Mouse (Mus musculus) limb, embryonic 10.5 days (tissue): ENCODE measurements around the gene Xrcc5. TPM values are rescaled to one million over a fixed set of nuclear protein-coding genes. Genes with fewer than 3 reads are reported as not detected.

Source experiments
- DNase-seq: peaks from one replicate; pipeline ENCODE4 v3.0.0-alpha.2; 2017; ENCODE audit warnings: low spot score
- H3K27ac ChIP-seq: fragments of 300-500 bp; sonication (generic); 2 replicates; pipeline ENCODE4 v1.5.1; 2016; ENCODE audit warnings: mild to moderate bottlenecking
- H3K27me3 ChIP-seq: fragments of 300-500 bp; sonication (generic); 2 replicates; pipeline ENCODE4 v1.6.1; 2016; ENCODE audit warnings: low read depth, mild to moderate bottlenecking; ENCODE audit not compliant: poor library complexity, severe bottlenecking
- H3K36me3 ChIP-seq: fragments of 300-500 bp; sonication (generic); 2 replicates; pipeline ENCODE4 v1.6.1; 2016; ENCODE audit warnings: mild to moderate bottlenecking, moderate library complexity
- H3K4me1 ChIP-seq: fragments of 300-500 bp; sonication (generic); 2 replicates; pipeline ENCODE4 v1.6.1; 2016
- H3K4me3 ChIP-seq: fragments of 300-500 bp; sonication (generic); 2 replicates; pipeline ENCODE4 v1.5.1; 2016; ENCODE audit warnings: mild to moderate bottlenecking, moderate library complexity
- H3K9me3 ChIP-seq: fragments of 300-500 bp; sonication (generic); replicated peaks from 2 replicates; pipeline ENCODE4 v1.6.1; 2016; ENCODE audit warnings: mild to moderate bottlenecking
- WGBS: fragments of 180-500 bp; shearing (Covaris S2); methylation state at CpG from one replicate; pipeline ENCODE4 v1.1.7; 2016; 5-methylcytosine and 5-hydroxymethylcytosine counted together
- polyA plus RNA-seq: library from polyadenylated mRNA; unstranded; fragments of >200 nt; fragmentation: Nextera tagmentation; extraction: Ambion mirVana; gene quantifications from 2 replicates; pipeline ENCODE4 v1.2.1, GENCODE M21; 2016

Gene Xrcc5
- polyA plus RNA-seq, 1 experiment from 2014 or later: 69.5 TPM

DNA sequence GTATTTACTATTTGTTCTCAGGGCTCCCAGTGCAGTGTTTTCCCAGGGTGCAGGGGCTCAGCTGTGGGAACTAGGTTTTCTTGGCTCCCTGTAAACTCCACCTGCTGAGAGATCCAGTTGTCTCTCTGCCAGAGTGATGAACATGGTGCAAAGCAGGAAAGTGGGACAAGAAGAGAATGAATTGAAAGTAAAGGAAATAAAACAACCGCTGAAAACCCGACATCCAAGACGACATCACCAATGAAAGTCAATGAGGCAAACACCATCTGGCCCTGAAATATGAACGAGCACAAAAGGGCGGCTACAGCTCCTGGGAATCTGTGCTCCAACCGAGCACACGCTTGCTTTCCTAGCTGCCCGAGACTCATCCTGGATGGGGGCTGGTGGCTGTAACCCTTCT, 106.9 kb downstream of the Xrcc5 start:
- H3K4me1 ChIP-seq: peaks cover 10% of the 10 kb centered on the region
- DNase-seq: no peak
- WGBS: 83% methylated on average over 8 of the region's 8 CpGs
- no peak overlapping the region for H3K27ac ChIP-seq
- H3K9me3 ChIP-seq: no peaks in the 10 kb centered on the region
- no peaks in the 10 kb centered on the region for H3K27me3 ChIP-seq
- no peak overlapping the region for H3K4me3 ChIP-seq
- H3K36me3 ChIP-seq: no peaks in the 10 kb centered on the region

DNA sequence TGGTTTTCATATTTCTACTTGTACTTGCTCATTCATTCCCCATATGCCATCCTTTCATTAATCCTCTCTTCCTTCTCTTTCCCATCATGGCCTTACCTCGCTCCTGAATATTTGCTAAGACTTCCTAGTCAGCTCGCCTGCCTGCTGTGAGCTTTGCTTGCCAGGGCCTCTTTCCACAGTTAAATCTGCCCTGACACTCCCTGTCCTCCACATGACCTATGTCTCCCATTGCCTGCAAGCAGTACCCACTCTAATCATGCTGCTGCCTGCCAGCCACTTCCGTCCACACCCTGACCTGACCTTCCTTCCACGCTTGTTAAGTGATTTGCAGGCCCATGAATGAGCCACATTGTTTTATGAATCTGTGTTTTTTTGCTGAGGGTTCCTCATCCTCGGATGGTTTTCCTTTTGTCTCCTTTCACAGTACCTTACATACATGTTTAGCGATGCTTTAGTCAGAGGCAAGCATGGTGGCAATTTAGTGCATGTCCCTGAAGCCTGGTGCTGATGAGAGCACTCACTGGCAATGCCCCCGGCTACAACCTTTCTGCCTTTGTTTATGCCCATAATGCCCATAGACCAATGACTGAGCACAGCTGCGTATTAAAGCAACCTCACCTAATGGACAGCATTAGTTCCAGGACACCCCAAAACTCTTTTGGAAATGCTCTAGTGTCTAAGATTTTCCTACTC, 107.5 kb downstream of the Xrcc5 start:
- Histone ChIP-seq H3K4me1 (peaks cover 10% of the 10 kb centered on the region), H3K4me3 (no peak overlapping the region), H3K27me3 (no peaks in the 10 kb centered on the region), H3K9me3 (no peaks in the 10 kb centered on the region), H3K36me3 (no peaks in the 10 kb centered on the region), H3K27ac (no peak overlapping the region)
- WGBS: 72% methylated on average over 8 of the region's 8 CpGs
- no peak for DNase-seq

DNA sequence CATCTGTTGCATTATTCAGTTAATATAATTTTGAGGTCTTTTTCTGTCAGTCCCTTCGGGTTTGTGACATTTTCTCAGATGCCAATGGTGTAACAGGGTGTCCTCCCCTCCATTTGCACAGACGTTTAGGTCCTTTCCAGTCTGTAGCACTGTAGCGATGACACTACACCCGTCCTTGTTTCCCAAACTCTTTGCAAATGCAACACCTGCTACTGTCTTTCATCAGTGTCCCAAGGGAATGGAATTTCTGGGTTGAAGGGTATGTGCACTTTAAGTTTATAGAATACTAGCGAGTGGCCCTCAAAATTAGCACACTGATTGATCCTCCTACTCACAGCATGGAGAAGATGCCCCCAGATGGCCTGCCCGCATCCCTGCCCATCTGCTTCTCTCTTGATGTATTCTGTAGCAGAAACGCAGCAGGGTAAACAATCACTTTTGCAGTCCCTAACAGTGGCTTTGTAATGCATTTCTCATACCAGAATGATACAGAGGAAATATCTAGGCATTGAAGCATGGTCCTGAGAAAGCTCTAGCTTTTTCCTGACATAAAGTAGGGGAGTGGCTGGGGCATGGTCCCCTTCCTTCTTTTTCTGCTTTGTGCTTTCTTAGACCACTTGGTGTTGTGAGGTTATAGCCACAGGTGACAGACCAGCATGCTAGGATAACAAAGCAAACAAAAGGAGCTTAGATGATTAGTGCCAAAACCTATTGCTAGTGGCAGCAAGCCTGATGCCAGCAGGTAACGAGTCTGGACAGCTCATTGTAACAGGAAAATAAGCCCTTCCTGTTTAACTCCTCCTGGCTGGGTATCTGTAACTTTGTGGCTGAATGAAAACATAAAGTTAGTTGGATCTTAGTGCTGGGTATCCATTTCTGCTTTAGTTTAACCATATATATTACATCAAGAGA, 111.8 kb downstream of the Xrcc5 start:
- Histone ChIP-seq H3K27ac (no peak overlapping the region), H3K36me3 (no peaks in the 10 kb centered on the region), H3K4me3 (no peak overlapping the region), H3K4me1 (peaks cover 10% of the 10 kb centered on the region), H3K27me3 (no peaks in the 10 kb centered on the region), H3K9me3 (no peaks in the 10 kb centered on the region)
- 80% methylated on average over 8 of the region's 8 CpGs for WGBS
- no peak for DNase-seq

DNA sequence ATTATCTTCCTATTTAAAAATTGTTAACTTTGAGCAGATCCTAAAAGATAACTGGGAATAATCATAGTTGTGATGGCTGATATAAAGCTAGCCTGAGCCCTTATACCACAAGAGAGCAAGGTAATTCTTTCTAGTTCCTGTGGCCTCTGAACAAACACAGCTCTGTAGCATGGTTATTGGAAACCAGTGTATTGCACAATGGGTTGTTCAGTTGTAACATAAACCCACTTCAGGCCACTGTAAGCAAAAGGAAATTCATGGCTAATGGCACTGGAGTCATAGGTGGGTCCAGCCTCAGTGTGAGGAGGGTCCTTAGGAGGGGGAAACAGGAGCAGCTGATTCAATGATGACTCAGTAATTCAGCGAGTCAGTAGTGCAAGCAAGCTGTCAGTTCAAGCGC, 113.0 kb downstream of the Xrcc5 start:
- H3K9me3 ChIP-seq: no peaks in the 10 kb centered on the region
- WGBS: 82% methylated on average over 2 of the region's 2 CpGs
- H3K4me1 ChIP-seq: peaks cover 2% of the 10 kb centered on the region; the same call in 1 of the 2 replicates
- no peaks in the 10 kb centered on the region for H3K27me3 ChIP-seq
- DNase-seq: no peak
- no peak overlapping the region for H3K27ac ChIP-seq
- H3K36me3 ChIP-seq: no peaks in the 10 kb centered on the region
- no peak overlapping the region for H3K4me3 ChIP-seq

DNA sequence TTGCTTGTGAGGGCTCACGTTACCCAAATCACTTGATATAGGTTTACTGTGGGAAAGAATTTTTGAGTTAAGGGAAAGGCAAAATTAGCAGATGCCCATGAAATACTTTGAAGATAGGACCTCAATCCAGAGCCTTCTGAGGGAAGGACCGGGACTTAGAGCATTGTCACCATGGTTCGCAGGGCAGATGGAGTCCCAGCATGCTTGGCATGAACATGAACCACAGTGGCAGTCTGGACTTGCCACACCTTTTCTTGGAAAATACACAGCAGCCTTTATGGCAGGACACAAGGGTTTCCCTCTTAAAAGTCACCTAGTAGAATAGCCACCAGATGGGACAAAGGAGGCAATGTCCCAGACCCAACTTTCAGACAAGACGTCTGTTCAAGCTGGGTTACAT, 114.9 kb downstream of the Xrcc5 start:
- Histone ChIP-seq H3K27ac (no peak overlapping the region), H3K9me3 (no peaks in the 10 kb centered on the region), H3K4me1 (no peaks in the 10 kb centered on the region), H3K36me3 (no peaks in the 10 kb centered on the region), H3K4me3 (no peak overlapping the region), H3K27me3 (no peaks in the 10 kb centered on the region)
- no peak for DNase-seq
- 94% methylated on average over 4 of the region's 4 CpGs for WGBS

DNA sequence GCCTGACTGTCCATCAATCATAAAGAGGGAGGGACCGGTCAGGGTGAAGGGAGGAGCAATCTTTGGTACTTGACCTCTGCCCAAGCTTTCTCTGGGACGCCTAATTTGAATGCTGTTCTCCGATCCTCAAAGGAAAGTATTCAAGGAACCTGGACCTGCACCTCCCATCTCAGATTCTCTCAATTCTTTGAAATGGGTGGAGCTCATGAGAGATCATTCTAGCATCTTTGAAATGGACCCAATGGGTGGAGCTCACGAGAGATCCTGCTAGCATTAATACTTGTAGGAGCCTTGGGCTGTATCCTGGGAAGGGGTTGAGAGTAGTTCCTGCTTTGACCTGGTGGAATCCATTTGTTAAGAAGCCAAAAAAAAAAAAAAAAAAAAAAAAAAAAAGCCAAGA, 119.2 kb downstream of the Xrcc5 start:
- no peaks in the 10 kb centered on the region for H3K9me3 ChIP-seq
- H3K27me3 ChIP-seq: no peaks in the 10 kb centered on the region
- WGBS: 92% methylated on average over 4 of the region's 4 CpGs
- no peak overlapping the region for H3K4me3 ChIP-seq
- DNase-seq: no peak
- no peaks in the 10 kb centered on the region for H3K36me3 ChIP-seq
- no peak overlapping the region for H3K27ac ChIP-seq
- H3K4me1 ChIP-seq: no peaks in the 10 kb centered on the region

DNA sequence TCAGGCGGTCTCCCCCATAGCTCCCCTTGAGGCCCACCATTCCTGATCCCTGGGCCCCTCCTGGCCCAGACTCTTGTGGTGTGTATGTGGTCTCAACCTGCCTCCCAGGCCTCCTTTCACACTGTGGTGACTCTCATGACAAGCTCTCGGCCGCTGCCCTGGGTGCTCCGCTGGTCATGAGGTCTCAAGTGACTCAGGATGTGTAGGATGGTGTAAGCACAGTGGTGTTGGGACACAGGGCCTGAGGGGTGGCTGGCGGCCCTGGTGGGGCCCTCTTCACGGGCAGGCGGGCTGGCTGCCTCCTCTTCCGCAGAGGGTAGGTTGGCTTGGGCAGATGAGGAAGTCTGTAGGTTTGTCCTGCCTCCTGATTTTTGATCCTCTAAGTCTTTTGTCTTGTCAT, 121.3 kb downstream of the Xrcc5 start:
- peaks cover 4% of the 10 kb centered on the region; the same call in 1 of the 2 replicates for H3K4me1 ChIP-seq
- DNase-seq: no peak
- WGBS: 93% methylated on average over 8 of the region's 8 CpGs
- H3K27ac ChIP-seq: no peak overlapping the region
- no peaks in the 10 kb centered on the region for H3K27me3 ChIP-seq
- no peak overlapping the region for H3K4me3 ChIP-seq
- no peaks in the 10 kb centered on the region for H3K36me3 ChIP-seq
- no peaks in the 10 kb centered on the region for H3K9me3 ChIP-seq

DNA sequence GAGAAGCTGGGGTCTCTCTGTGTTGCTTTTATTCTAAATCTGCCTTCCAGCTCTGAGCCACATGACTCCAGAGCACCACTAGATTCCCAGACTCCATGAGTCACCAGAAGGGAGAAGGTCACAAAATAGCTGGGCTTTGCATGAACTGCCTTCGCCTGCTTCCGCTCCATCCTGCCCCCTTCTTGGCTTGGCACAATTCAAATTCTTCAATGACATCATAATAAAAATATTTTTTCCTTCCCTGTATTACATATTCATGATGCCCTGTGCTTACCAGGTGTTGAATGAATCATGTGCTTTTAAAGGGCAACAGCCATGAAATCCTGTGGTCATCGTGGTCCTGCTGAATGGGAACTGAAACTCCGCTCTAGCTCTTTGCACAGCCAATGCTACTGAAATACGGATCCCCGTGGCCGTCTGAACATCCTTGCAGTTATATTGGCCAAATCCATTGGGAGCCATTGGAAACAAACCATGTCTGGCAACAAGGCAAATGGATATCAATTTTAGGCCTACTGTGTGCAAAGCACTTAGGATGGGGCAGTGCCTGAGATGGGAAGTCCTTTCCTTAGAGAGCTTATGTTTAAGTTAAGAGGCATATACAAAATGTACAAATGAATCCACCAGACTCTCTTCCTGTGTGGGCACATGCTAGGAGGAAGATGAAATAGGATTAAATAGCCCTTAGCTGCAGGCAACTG, 122.0 kb downstream of the Xrcc5 start:
- H3K4me3 ChIP-seq: no peak overlapping the region
- no peaks in the 10 kb centered on the region for H3K9me3 ChIP-seq
- WGBS: 95% methylated on average over 7 of the region's 7 CpGs
- H3K4me1 ChIP-seq: peaks cover 6% of the 10 kb centered on the region; the same call in 1 of the 2 replicates
- no peaks in the 10 kb centered on the region for H3K27me3 ChIP-seq
- H3K27ac ChIP-seq: no peak overlapping the region
- no peak for DNase-seq
- no peaks in the 10 kb centered on the region for H3K36me3 ChIP-seq

DNA sequence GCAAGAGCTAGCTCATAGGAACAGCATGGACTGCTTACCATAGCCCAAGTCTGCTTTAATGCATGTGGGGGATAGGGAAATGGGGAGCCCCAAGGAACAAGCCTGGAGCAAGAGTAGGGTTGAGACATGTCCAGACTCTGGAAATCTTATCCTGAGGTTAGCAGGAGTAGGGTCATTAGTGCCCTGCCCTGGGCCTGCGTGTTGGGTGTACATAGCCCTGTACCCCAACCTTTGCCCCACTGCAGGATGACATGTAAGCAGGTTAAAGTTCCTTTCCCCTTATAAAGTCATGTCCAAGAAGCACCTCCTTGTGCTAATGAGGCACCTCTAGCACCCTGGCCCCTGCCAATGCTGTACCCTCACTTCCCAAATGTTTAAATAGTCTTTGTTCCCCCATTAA, 125.4 kb downstream of the Xrcc5 start:
- Histone ChIP-seq H3K27ac (no peak overlapping the region), H3K36me3 (no peaks in the 10 kb centered on the region), H3K9me3 (no peaks in the 10 kb centered on the region), H3K27me3 (no peaks in the 10 kb centered on the region), H3K4me1 (peaks cover 6% of the 10 kb centered on the region; the same call in 1 of the 2 replicates), H3K4me3 (no peak overlapping the region)
- no peak for DNase-seq
- WGBS: 77% methylated on average over 1 of the region's 1 CpGs

DNA sequence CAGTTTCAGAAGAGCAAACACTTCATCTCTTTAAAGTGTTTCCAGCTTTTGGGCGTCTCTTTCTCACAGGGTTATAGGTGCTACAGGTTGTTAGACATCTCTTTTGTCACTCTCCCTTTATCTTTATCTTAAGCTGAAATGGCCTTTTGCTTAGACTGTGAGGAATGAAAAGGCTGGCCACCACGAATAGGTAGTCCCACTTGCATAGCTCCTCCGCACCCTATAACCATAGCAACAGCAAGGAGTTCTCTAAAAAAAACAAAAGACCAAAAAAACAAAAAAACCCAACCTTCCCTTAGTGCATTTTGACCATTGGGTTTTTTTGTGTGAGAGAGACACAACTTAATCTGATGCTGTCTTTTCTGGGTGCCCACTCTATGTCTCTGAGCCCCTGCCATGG, 127.3 kb downstream of the Xrcc5 start:
- Histone ChIP-seq H3K27ac (no peak overlapping the region), H3K27me3 (no peaks in the 10 kb centered on the region), H3K4me3 (no peak overlapping the region), H3K36me3 (no peaks in the 10 kb centered on the region), H3K9me3 (no peaks in the 10 kb centered on the region), H3K4me1 (peaks cover 6% of the 10 kb centered on the region; the same call in 1 of the 2 replicates)
- 78% methylated on average over 3 of the region's 3 CpGs for WGBS
- no peak for DNase-seq

DNA sequence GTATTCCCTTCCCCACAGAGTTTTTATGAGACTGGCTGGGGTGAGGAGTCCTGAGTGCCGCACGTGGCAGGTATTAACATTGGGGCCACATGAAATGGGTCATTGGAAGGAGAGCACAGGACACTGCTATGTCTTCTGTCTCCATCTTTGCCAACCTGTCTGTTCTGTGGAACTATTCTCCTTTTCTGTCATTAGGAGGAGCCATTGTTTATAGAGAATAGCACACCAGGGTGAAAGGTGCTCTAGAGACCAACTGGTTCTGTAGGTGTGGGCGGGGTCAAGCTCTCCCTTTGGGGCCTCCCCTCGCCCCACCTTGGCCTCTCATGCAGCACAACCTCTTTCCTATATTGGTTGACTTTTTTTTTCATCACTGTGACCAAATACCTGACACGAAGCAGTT, 129.7 kb downstream of the Xrcc5 start:
- Histone ChIP-seq H3K27me3 (no peaks in the 10 kb centered on the region), H3K27ac (no peak overlapping the region), H3K9me3 (no peaks in the 10 kb centered on the region), H3K4me3 (no peak overlapping the region), H3K4me1 (peaks cover 6% of the 10 kb centered on the region; the same call in 1 of the 2 replicates), H3K36me3 (no peaks in the 10 kb centered on the region)
- DNase-seq: no peak
- WGBS: 74% methylated on average over 5 of the region's 5 CpGs

DNA sequence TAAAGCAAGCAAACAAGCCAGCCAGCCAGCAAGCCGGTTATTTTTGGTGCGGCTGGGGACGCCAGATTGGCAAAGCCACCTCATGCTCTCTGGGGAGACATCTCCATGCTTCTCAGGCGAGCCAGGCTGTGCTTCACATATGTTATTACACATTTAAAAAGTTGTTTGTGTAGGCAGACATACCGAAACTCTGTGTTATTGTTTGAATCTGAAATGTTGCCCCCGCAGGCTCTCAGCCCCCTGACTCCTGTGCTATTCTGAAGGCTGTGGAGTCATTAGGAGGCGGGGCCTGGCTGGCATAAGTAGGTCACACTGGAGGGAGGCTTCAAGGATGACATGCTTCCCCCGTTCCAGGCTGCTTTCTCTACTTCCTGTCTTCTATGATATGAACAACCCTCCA, 131.9 kb downstream of the Xrcc5 start:
- 84% methylated on average over 8 of the region's 8 CpGs for WGBS
- no peaks in the 10 kb centered on the region for H3K27me3 ChIP-seq
- H3K36me3 ChIP-seq: no peaks in the 10 kb centered on the region
- no peaks in the 10 kb centered on the region for H3K4me1 ChIP-seq
- no peak for DNase-seq
- no peaks in the 10 kb centered on the region for H3K9me3 ChIP-seq
- no peak overlapping the region for H3K27ac ChIP-seq
- H3K4me3 ChIP-seq: no peak overlapping the region

DNA sequence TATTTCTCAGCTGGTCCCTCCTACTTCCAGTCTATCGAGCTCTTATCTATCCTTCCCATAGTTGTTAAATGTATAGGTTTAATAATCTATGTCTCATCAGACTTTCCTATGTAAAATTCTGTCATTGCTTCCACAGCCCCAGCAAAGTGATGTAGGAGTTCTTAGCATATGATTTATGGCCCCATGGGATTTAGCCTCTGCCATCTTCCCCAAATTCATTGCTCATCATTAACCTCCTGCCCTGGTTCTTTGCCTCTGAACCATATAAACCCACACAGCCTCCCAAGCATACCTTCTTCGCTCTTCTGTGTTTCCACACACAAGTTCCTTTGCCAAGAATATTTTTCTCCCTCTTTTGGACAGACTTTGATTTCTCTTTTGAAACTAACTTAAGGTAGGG, 135.5 kb downstream of the Xrcc5 start:
- no peak for DNase-seq
- Histone ChIP-seq H3K4me3 (no peak overlapping the region), H3K36me3 (no peaks in the 10 kb centered on the region), H3K27me3 (no peaks in the 10 kb centered on the region), H3K27ac (no peak overlapping the region), H3K4me1 (no peaks in the 10 kb centered on the region), H3K9me3 (no peaks in the 10 kb centered on the region)
- 92% methylated on average over 2 of the region's 2 CpGs for WGBS
